Mouse (Mus musculus) heart, postnatal 0 days (tissue): ENCODE measurements around the gene Map2k2.
"Not testable (repeated sequence)": the region's sequence is repeated elsewhere in the genome, so short reads cannot be mapped to it uniquely, and the experiment has no call there.

Experiments
- CTCF ChIP-seq: IDR thresholded peaks from 2 replicates; pipeline ENCODE4 v1.5.1; 2016; ENCODE audit warnings: antibody characterized with exemption, control low read depth, low read depth
- EP300 ChIP-seq: IDR thresholded peaks from 2 replicates; pipeline ENCODE4 v1.6.1; 2016; ENCODE audit warnings: antibody characterized with exemption, low read depth

- not testable (repeated sequence) for TF ChIP-seq CTCF, EP300
Observed at GRCm38 (mm10) chr10:81169411-81169900, 63.7 kb downstream of the Map2k2 start.
